Mouse (Mus musculus) forelimb bud, embryonic 11.5 days (tissue): ENCODE measurements around the gene Col1a2.

Source experiments
- DNase-seq: peaks from one replicate; pipeline ENCODE4 v3.0.0-alpha.2; 2012; ENCODE audit warnings: low read depth, low spot score

Gene Col1a2

DNA sequence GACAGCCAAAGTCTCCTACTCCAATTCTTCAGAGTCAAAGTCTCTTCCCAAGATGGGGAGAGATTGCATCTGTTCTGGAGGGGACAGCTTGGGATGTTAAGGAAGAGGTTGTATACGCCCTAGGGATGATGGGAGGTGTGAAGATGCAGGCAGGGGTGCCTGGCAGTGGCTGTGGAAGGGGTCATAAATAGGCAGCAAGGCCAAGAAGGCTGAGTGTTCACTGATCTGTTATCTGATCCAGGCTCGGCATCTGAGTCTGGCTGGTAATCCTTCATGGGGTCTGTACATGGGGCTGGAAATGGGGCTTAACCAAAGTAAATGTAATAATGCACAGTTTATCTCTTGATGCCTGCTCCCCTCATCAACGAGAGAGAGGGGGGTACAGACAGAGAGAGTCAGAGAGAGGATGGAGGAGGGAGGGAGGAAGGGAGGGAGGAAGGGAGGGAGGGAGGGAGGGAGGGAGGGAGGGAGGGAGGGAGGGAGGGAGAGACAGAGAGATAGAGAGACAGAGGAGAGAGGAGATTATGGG, at the start of gene Col1a2:
Col1a2 (plus strand) TSS at position 212 of the 529 bp plus-strand sequence.
- DNase-seq, result no peak

DNA sequence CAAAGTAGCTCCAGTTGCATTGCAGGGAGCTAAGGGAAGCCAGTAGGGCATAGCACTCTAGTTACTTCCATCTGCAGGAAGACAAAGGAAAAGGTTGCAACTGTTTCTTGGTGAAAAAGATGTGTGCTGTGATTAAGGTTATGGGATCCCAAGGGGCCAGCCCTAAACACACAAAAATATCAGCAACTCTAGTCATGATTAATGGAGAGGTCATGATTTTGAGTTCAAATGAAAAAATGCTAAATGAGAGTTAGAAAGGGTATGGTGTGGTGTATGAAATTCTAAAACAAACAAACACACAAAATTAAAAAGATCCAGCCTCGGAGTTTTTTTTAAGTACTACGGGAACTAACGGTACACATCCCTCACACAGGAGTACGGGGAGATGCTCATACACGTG, 49.1 kb upstream of the Col1a2 start:
- no peak for DNase-seq

DNA sequence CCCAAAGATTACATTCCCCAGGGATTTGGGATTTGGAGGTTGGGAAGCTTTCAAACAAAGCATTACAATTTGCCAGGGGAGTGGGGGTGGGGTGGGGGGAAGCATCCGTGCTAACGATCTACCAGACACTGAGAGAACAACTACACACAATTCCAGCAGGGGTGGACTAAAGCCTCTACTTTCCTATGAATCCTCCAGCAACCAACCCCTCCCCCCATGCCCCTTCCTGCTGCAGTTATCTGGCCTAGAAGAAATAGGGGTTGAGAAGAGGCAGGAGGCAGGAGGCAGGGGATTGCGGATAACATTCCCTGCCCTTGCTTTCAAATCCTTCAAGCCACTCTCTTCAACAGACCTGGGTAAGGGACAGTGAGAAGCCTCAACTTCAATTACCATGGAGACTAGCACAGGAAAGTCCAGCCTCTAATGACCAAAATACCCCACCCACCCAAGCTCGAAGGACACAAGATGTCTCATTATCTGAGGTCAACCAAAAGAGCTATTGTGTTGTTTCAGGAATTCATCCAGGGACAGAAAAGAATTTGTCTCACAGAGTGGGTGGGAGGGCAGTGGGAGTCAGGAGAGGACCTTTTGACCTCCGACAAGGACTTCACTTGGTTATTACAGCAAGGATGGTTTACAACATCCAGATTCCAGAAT, 48.5 kb upstream of the Col1a2 start:
- DNase-seq, result no peak

DNA sequence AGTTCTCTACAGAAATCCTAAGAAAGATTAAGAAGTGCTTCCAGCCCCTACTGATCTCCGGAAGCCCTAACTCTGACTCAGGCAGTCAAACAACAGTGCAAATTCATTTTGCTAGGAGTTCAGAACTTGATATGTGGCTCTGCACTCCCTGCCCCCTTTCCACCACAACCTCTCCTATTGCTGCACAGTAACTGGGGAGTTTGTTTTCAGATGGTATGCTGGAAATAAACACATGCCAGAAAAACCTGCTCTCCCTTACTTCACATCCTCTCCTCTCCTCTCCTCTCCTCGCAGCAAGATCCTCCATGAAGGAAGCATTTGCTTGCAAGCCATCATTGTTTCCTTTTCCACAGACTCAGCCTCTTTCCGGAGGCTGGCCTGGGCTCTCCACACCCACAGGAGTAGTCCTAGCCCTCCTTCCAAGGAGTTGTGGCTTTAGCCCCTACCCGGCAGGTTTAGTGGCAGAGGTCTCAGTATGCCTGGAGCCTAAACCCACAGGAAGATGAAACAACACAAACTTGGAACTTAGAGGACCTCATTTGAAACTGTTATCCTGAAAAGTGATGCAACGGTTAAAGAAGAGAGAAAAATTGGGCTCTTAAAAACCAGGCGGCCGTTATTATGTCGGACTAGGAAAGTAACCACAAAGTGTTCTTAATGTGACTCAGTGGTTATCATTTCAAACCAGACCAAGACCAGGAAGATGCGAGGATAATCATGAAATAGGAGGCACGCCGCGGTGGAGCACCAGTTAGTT, 47.7 kb upstream of the Col1a2 start:
- DNase-seq, result peak; percentile 51

DNA sequence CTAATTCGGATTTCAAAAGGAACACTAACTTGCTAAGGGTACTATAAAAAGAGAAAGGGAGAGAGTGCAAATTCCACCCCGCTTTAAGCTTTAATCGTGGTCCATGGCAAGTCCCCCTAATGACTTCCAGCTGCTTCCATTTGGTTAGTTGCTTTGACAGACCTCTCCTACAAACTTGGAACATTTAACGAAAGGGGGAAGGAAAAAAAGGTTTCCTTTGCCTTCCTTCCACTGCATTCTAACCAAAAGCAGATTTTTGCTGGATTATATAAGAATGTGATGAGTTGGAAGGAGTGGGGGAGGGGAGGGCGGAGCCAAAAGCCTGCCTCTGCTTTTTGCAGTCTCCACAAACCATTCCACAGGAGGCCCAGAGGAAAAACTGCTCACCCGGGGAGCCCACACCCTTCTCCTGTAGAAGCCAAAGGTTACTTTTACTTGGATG, 47.0 kb upstream of the Col1a2 start:
- peak; percentile 95 for DNase-seq

DNA sequence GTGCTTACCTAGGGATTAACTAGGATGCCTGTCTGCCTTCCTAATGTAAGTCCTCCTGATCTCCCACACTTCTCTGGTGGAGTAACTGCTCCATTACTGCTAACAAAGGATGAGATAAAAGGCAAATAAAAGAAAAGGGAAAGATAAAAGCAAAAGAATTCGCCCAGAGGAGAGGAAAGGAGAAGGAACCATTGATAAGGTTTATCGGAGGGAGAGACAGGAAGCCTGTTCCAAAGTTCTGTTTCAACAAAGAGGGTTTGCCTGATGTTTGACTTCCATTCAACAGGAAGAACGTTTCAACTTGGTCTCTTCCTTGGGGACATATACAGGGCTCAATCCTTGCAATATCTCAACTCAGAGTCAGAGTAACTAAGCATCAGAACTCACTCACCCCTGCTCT, 39.3 kb upstream of the Col1a2 start:
- no peak for DNase-seq

DNA sequence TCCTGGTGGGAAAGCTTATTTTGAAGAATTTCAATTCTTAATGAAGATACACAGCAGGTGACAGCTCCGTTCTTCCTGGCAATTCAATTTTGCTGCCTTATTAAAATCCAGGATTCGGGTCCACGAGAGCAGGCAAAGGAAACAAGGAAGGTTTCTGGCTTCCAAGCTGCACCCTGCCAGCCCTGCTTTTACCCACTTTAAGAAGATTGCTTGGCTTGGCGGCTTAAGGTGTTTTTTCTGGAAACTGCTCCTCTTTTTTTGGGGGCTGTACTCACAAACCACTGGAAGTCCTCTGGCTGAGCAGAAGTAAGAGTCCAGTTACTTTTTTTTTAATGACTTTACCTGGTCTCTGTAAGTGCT, 21.1 kb upstream of the Col1a2 start:
- no peak for DNase-seq

DNA sequence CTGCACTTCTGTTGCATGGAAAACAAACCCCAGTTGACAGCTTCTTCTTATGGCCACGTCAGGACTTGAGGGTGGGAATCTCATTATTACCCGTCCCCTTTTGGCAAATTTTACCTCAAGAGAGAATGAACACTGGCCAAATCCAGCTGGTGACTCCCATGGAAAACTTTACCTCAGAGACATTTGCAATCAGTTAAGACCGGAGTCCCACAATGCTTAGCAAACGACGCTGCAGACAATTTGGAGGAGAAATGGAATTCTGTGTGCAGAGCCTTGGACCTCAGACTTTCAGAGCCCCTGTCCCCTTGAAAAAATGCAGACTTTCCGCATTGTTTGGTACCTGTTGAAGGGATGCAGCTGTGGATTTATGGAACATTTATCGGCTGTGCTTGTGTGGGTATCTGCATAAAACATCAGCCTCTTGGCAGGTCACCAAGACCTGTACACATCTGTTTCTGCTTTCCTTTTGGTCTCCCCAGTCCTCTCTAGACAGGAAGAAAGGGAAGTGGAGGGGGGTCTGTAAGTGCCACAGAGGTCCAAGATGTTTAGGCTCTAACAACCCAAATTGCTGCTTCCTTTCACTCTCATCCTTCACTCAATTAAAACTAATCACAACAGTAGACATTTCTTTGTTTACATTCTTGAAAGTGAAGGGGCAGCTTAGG, 20.5 kb upstream of the Col1a2 start:
- peak; percentile 86 for DNase-seq

DNA sequence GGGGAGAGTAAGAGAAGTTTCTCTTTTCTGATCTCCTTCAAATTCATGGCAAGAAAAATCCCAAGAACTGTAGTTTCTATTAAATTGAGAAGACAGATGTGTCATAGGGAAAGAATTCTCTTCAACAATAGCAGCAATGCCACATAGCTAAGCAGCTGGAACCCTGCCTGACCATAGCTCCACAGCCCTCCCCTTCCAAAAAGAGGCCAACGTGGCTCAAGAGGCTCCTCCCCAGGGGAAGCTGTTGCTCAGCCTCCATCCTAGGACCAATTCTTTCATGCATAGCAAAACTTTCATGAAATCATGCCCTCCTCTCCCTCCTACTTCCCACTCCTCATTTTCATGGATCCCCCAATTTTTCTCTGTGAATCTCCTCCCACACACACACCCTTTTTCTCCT, 16.3 kb upstream of the Col1a2 start:
- DNase-seq, result no peak

DNA sequence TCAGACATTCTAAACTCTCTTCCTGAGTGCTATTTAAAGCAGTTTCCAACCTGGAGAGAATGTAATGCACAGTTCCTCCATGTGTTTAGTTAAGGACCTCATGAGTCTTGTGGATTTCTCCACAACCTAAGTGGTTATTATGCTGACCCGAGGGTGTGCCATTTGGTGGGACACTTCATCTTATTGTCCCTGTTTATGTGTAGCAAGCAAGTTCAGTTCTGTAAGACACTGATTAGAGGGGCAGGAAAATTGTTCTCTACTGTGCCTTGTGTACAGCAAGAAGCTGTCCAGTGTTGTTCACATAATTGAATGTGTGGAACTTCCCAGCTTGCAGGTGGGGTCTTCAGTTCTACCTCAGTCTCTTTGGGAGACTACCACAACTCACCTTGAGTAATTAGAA, 15.6 kb upstream of the Col1a2 start:
- no peak for DNase-seq

DNA sequence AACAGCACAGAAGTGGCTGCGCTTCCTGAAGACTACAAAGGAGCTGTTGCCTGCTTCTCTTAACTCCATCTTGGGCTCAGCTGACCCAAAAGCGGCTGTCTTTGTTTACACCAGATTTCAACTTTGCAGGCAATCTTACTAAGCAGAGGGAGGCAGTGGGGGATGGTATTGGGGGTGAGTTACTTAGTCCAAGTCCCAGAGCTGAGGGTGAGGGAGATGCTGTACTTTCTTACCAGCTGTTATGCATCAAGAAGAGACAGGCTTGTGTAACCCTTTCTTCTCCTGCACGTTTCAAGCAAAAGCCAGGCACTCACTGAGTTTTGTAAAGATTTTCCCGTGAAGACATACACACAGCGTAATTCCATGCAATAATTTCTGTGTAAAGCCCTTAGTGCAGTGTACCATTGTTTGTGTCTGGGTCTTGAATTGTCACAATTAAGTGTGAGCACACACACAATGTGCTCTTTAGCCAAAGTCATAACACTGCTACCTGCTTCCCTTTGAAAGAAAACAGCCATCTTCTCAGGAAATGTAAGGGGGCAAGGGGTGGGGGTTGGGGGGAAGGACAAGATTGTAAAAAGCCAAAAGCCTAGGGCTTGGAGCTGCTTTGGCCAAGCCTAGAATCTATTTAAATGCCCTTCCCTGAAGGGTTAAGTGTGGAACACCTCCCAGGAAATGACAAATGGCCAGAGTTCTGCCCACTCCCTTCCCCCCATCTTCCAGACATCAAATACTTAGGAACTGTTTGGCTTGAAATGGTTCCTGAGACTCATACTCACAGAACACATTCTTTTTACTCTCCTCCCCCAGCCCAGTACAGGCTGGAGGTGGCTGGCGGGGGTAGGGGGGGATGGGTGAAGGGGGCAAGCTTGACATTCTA, 15.0 kb upstream of the Col1a2 start:
- DNase-seq, result peak; percentile 89

DNA sequence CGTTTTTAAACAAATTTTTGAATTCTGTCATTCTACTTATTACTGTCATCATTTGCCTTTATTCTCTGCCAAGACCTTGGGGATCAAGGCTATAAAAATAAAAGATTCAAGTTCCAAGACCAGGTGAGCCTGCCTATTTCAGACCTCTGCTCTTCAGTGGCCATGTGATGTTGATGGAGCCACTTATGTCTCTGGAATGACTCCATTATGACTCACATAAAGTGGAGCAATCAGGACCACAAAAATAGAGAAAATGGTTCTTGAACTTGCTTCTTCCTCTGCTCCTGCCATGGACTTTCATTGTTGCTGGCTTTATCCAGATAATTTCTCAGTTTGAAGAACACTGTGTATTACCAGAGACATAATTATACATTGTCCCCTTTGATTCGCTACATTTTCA, 10.9 kb upstream of the Col1a2 start:
- DNase-seq, result no peak

DNA sequence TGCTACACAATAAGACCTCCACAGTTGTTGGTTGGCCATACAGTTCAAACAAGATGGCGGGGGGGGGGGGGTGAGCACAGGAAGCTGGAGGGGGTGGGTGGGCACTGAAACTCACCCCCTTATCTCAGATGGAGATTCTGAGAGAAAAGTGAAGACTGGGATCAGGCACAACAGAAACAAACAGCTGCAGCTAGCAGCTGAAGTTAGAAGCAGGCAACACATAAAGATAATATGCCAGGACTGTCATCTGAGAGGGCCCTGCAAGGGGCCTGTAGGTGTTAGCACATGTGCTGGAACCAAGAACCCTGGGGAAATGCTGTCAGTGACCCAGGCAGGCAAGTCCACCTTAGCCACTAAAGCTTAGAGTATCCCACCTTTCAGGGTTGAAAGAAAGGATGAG, 8.2 kb upstream of the Col1a2 start:
- DNase-seq, result no peak

DNA sequence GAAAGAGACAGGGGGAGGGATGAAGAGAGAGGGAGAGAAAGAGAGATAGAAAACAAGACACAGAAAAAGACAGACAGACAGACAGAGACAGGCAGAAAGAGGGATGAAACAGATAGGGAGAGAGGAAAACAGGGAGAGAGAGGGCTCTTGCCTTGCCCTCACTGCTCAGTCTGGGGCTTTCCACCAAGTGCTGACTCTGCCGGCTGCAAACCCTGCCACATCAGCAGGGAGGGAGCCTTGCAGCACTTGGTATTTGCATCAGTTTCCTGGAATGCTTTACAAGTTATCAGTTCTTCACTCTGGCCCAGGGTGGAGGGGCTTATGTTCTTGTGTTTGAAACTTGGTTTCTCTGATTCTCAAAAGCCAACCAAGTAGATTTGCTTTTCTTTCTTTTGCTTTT, 1.5 kb upstream of the Col1a2 start:
- no peak for DNase-seq

DNA sequence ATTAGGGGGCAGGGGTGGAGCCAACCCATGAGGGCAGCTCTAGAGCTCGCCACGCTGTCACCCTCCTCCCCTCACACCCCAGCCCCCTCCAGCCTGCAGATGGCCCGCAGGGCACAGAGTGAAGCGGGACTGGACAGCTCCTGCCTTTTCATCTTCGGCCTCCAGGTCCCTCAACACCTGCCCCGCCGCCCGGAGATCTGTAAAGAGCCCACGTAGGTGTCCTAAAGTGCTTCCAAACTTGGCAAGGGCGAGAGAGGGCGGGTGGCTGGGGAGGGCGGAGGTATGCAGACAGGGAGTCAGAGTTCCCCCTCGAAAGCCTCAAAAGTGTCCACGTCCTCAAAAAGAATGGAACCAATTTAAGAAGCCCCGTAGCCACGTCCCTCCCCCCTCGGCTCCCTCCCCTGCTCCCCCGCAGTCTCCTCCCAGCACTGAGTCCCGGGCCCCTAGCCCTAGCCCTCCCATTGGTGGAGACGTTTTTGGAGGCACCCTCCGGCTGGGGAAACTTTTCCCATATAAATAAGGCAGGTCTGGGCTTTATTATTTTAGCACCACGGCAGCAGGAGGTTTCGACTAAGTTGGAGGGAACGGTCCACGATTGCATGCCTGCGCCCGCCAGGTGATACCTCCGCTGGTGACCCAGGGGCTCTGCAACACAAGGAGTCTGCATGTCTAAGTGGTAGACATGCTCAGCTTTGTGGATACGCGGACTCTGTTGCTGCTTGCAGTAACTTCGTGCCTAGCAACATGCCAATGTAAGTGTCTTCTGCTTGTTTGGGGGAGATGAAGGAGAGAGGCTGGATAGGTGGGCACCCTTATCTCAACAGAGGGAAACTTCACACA, 764 bp downstream of the Col1a2 start:
- peak; percentile 89 for DNase-seq

DNA sequence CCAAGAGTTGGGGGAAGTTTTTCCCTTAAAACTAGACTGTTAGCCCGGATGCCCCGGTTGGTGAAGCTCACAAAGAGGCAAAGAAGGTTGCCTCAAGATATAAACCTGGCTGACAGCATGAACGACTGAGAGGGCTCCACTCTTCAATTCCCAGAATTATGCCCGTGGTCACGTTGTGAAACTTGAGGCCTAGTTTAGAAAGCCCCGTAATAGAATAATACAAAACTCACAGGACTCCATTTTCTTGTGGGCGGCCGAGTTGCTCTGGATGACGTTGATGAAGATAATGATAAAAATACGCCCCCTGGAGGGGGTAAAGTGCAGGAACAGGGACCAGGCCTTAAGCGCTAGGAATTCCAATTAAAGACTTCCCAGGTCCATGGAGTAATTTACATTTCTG, 1.5 kb downstream of the Col1a2 start:
- DNase-seq, result peak; percentile 79

DNA sequence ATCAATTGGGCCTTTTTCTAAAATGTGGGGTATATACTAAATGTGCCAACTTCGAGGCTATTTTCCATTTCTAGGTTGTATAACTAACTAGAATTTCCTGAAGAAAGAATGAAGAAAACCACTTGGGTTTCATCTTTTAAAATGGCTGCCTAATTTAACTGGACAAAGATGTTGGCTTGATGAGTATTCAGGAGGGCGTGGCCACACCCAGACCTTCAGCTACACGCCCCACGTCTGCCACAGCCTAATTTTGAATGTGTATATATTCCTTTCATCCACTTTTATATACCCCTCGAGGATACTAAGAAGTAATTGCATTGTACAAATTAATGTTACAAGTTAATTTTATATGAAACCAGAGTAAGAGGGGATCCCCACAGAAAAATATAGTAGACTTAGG, 2.2 kb downstream of the Col1a2 start:
- no peak for DNase-seq

DNA sequence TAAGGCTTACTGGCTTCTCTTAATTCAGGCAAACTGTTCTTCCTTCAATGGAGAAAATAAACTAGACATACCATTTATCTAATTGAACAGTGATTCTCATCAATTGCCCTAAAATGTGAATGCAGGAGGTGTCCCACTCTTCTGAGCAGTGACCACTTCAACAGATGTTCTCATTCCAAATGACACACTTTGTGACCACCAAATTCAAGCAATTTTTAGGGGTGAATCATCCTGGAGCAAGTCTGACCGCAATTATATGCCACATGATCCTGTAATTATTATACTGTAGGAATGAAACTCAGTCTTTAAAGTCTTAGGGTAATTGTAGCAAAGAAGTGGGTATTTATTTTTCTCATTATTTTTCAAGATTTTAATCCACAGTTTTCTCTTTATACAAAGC, 2.7 kb downstream of the Col1a2 start:
- DNase-seq, result no peak

DNA sequence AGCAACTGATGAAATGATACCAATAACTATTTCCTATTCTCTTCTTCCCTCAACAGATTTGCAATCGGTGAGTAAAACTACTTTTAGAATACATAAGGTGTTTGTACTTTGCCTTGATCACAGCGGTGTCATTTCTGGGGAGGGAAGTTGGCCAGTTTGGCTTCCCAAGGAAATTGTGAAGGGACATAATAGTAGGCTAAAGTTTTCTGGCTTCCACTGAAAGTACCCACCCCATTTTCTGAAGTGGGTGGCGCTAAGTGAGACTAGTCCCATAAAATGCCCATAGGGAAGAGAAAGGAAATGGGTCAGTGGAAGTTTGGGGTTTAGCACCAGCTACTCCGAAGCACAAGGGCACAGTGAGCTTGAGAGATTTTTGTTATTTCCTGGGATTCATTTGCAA, 3.7 kb downstream of the Col1a2 start:
- no peak for DNase-seq

DNA sequence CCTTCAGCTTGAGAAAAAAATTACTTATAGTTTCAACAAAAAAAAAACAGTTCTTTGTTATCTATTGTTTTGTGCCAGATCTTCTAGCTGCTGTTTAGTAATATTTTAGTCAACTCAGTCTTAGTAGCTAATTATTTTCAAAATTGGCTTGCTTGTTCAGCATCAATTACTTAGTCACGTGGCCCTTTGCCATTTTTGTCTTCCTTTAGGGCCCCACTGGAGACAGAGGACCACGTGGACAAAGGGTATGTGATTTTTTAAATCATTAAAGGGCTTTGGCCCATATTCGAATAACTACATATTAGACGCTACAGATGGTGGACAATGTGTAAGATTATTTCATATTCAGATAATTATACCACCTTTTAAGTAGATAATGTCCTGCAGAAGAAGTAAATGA, 4.8 kb downstream of the Col1a2 start:
- DNase-seq, result no peak

DNA sequence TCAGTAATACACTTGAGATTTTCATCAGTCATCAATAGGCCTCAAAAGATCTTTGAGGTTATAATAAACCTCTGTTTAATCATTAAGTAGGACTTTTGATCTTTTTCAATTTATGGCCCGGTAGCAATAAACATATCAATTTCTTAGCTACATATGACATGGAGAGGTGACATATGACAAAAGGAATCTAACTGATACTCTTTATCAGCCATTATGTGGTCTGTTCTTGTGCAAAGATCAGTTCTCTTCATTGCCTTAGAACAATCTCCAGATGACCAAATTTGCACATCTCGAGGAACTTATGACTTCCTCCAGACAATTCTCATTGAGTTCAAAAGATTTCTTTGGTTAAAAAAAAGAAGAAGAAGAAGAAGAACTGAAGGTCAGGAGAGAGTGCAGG, 10.1 kb downstream of the Col1a2 start:
- DNase-seq, result no peak
